Mouse (Mus musculus) cerebellum, postnatal 4 days (tissue): ENCODE measurements around the gene Clcn1.

Experiments used
- DNase-seq, 2 experiments: peaks; one replicate each; pipeline ENCODE4 v3.0.0; 2022; ENCODE audit warnings: low spot score in 2 of 2, mixed read lengths in 1 of 2

Gene Clcn1

DNA sequence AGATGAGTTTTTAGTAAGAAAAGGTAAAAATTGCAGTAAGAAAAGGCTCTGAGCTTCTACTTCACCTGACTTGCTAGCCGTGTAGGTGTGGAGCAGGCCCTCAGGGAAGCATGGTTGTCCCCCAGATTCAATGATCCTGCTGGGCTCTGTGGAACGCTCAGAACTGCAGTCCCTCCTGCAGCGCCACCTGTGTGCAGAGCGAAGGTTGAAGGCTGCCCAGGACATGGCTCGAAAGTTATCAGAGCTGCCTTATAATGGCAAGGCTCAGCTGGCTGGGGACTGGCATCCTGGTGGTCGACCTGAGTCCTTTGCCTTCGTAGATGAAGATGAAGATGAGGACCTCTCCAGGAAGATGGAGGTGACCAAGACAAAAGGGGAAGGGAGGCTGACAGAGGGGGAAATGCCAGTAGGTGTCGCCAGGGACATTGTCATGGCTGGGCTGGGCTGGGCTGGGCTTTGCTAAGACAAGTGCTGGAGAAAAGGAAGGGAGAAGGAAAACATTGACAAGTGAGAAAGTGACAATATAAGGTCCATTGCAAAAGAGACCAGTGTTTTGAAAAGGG lies 23.4 kb downstream of the Clcn1 start:
- DNase-seq: no peak

DNA sequence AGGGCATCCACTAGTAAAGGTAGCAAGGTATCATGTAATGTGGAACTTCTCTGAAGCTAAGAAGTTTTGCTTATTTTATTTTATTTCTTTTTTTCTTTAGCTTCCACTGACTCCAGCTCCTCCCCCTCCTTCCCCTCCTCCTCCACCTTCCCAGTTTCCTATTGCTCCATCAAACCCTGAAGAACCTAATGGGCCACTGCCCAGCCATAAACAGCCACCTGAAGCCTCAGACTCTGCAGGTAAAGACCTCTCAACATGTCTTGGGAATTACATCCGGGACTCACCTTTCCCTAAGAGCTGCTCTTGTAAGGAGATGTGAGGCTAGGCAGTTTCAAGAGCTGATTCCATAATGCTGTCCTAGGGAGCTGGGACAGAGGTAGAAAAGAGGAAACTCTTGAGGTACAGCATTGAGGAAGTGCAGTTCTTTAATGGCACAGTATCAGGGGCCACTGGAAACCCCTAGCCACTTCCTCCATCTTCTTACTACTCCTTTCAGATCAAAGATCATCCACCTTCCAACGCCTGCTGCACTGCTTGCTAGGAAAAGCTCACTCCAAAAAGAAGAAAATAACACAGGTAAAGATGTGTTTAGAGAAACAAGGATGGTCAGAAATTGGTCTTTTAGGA lies 24.1 kb downstream of the Clcn1 start:
- DNase-seq: no peak

DNA sequence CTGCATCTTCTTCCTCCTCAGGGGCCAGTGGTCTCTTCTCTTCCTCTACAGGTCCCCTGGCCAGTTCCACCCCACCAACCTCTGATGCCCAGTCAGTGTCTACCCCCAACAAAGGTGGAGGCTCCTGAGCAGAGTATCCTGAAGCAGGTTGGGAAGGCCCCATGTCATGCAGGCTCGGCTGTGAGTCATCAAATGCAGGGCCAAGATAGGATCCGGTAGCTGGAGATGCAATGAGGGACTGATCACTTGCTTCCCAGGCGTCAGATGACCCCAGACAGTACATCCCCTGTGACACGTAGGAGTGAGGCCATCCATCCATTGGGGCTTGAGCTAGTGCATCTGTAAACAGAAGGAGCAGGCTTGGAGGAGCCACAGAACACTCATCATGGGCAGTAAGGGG lies 31.8 kb downstream of the Clcn1 start:
- no peak for DNase-seq

DNA sequence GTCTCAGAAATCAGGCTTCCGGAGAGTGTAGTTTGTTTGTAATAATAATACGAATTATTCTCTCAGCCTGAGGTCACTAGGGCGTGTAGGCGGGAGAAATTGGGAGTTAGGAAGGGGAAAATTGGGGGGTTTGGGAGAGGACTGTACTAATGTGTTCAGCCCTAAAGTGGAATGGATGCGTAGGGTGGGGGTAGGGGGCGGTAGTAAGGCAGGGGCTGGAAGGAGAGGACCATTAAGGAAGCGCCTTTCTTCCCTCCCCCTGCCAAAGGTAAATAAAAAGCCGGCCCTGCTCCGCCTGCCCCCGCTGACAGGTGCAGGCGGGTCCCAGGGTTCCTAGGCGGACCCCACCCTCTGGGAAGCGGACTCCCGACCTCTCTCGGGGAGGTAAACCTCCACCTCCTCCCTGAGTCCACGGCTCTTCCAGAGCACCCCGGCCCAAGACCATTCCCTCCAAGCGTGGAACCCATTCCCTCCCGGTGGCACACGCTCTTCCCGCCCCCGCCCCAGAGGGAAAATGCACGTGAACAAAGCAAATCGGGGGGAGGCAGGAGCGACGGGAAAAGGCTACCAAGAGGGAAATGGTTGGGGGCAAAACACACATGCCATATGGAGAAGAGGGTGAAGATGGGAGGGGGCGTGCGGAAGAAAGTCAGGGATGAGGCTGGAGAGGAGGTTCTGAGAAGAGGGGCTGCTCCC lies 37.0 kb downstream of the Clcn1 start:
- no peak for DNase-seq

DNA sequence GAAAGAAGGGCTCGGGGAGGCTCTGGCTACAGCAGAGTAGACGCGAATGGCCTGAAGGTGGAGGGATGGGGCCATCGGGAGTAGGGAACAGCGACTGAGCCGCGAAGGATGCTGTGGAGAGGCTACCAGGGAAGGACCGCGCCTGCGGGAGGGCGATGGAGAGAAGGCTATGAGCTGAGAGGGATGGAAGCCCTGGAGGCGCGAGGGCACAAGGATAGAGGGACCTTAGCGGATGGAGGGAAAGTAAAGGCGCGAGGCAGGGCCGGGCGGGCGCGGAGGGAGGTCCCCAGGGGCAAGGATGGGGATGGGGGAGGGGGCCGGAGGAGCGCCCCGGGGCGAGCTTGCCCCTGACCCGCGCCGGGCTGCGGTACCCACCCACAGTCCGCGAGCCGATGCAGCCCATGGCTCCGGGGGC lies 37.6 kb downstream of the Clcn1 start:
- peak in 1 of 2 experiments; percentile 44 for DNase-seq

DNA sequence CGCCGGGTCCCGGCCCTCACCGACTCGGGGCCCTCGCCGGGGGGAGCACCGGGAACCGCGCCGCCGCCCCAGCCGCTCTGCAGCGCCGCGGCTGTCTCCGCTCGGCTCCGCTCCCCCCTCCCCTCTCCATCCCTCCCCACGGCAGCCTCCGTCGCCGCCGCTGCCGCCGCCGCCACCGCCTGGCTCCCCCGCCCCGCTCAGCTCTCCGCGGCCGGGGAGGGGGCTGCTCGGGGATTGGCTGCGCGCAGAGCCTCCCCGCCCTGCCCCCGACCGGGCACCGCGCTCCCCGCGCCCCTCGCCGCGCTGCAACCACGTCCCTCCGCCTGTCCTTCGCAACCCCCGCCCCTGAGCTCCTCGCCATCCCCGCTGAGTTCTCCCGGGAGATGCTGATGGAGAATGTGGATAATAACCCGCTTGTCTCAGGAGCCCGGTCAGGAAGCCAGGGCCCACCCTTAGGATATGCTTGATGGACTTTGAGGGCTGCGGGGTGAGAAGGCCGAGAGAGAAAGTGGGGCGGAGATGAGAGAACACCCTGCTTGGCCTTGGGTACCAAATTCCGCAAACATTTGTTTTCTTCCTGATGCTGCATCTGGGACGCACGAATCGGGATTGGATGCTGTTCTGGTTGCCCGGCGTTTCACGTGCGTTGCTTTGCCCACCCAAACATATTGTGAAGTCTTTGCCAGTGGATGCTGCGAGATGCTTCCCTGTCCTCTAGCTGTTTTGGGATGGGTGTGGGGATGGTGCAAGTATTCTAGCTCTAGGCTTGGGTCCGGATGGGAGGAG lies 38.2 kb downstream of the Clcn1 start, which contains the start of gene Fam131b:
TSS of gene Fam131b (minus strand) at position 162 of the 786 bp plus-strand sequence.
- peak; percentile 50 to 68 for DNase-seq

DNA sequence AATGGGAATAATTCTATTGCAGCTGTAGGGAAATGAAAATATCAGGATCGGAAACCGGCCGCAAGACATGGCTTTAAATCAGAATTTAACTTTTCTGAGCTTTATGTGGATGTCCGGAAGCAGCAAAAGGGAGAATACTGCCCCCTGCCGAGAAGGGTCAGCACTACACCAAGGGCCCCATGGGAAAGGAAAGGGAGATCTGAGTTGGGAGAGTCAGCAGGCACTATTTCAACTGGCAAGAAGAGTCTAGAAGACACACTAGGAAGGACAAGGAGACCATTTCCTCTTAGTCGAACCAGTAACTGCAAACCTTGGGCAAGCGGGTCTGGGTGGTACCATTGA lies 38.8 kb downstream of the Clcn1 start:
- peak; percentile 70 to 86 for DNase-seq

DNA sequence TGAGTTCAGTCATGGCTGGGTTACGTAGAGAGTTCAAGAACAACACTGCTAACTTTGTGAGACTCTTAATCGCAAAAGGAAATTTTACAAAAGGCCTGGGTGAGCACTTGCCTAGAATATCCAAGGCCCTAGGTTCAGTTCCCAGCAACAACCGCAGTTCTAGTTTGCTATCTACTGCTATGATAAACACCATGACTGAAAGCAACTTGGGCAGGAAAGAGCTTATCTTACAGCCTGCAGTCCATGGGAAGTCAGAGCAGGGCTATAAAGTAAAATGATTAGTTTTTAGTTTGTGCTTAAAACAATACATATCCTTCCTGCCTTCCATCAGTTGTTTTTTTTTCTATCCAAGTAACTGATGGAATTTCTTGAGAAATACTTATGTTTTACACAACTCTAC lies 40.0 kb downstream of the Clcn1 start:
- no peak for DNase-seq

DNA sequence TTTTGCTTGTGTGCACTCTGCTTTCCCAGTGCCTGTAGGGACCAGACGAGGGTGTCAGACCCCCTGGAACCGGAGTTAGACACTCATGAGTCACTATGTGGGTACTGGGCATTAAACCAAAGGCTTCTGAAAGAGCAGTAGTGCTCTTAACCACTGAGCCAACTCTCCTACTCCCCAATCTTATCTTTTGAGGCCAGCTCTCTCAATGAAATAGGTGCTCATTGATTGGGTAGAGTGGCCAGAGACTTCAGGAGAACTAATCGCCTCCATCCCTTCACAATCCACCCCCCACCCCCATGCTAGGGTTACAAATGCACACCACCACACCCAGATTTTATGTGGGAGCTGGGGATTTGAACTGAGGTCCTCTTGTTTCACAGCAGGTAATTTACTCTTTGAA lies 42.3 kb downstream of the Clcn1 start:
- no peak for DNase-seq

DNA sequence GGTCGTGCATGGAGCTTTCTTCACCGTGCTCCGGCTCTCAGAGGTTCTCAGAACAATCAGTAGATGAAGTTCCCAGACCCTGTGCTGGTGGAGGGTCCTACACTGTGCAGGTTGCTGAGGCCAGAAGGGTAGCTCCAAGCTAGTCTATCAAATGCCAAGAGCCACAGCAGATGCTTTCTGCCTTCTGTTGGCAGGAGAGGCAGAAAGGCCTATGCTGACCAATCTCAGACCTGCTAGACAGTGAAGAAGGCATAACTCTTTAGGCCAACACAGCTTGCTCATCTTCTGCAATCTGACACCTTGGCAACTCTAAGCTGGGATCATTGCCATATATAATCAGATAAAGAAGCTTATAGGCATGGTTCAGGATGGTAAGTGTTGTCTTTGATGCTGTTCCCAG lies 43.7 kb downstream of the Clcn1 start:
- no peak for DNase-seq

DNA sequence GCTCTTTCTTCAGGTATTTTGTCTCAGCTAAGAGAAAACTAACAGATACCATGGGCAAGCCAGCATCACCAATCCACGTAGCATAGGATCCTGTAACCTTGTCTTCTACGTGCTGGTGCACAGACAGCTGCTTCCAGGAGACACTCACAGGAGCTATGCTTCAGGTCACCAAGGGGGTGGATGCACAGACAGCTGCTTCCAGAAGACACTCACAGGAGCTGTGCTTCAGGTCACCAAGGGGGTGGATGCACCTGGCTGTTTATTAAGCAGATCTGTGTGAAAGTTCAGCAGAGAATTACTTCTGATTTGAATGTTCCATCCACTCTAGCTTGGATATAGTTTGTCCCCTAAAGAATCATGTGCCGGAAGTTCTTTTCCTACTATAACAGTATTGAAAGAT lies 44.5 kb downstream of the Clcn1 start:
- DNase-seq: no peak

DNA sequence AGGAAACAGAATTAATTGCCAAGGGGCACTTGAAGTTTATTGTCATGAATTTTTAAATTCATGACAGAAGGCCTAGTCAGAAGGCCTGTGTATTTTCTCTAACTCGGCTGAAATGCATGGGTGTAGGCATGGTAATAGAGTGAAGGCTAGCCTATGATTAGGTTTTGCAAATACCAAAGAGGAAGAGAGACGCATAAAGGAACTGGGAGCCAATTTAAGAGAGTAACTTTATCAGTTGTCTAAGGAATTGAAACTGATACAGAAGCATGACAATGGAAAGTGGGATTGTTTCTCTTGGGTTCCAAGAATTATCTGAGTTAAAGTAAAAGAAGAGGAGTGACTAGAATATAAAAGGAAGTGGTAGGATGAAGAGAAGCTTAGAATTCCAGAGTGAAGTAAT lies 52.7 kb downstream of the Clcn1 start:
- DNase-seq: no peak

DNA sequence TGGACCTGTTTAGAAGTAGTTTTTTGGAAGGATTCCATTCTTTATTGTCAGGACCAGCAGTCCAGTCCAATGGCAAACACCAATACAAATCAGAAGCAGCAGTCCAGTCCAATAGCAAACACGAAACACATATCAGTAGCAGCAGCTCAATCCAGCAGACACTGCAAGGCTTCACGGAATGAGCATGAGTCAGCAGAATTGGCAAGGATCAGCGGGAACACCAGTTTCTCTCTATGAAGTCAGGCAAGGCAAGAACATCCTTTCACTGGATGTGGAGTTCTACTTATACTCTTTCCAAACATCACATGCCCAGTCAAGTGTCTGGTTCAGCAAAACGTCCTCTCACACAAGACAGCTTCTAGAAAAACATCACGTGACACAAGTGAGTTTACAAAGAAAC lies 53.5 kb downstream of the Clcn1 start:
- DNase-seq: no peak

DNA sequence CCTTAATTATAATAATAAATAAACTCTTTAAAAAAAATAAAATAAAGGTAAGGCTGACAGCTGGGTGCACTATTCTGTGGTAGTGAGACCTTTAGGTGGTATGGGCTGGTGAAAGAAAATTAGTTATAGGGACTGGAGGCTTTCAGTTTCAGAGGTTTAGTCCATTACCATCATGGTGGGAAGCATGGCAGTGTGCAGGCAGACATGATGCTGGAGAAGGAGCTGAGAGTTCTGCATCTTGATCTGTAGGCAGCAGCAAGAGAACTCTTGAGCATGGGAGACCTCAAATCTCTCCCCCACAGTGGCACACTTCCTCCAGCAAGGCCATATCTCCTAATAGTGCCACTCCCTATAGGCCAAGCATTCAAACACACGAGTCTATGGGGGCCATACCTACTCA lies 55.7 kb downstream of the Clcn1 start:
- no peak for DNase-seq

DNA sequence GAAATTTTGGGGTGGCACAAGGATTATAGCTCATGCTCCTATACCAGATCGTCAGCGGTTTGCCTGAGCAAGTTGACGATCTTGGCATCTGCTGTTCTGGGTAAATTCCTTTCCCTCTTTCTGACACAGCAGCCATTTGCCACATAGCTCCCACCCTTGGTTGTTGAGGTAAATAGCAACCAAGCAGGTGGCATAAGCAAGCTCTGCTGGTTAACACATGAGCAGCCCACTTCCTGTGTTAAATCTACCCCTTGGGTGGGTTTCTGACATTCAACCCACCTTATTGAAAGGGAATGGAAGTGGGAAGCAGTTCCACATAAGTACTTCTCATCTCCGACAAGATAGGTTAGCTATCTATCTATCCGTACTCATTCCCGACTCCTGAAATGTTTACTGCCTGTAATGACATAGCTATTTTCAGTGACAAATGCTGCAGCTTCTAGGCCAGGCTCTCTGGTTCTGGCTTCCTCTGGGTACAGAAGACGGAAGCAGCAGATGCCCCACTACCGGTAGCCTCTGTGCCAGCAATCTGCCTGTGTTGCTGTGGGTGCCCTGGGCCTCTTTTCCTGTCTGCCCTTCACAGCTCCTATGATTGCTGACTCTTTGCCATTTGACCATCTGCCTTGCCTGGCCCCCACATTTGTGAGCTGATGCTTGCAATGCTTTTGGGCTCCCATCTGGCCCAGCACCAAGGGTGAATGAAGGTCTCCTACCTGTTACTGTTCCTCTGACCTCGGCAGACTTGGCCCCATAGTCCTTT lies 57.1 kb downstream of the Clcn1 start:
- no peak for DNase-seq

DNA sequence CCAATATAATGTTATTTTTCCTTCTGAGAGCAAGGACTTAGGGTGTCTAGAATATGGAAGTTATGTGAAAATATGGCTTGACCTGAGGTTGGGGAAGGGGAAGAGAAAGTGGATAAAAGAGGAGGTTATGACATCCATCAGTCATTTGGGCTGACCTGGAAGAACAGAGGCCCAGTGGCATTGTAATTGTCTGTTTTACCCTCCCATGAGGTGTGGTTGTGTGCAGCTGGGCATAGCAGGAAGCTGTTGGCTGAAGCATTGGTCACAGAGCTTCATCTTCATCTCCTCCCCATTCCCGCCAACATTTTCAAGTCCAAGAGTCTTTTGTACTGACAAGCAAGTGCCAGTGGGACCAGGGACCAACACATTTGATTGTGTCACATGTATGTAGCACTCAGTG lies 57.8 kb downstream of the Clcn1 start:
- no peak for DNase-seq

DNA sequence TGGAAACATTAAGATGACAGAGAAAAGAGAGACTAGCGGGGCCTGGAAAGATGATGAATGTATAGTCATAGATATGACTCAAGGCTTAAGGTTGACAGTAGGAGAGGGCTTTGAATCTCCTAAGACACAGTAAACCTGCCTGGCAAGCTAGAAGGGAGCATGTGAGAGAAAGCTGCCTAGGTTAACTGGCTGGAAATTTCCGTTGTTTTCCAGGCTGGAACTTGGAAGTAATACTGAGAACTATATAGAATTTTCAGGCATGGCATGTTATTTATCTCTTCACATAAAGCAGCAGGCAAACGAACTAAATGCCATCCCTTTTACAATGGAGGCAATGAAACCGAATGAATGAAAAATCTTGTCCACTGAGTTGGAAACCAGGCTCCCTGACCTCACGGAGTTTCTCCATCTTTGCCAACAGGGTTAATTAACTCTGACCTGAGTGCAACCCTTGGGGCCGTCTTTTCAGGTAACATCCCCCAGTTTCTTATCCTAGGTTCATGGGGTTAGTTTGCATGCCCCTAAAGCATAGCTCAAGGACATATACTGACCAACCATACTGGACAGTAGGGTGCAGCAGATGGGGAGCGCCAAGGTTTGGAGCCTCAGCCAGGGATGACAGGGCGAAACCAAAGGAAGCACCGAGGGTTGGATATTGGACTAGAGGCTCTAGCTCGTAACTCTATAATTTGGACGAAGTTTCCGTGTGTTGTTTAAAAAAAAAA lies 62.0 kb downstream of the Clcn1 start:
- no peak for DNase-seq

DNA sequence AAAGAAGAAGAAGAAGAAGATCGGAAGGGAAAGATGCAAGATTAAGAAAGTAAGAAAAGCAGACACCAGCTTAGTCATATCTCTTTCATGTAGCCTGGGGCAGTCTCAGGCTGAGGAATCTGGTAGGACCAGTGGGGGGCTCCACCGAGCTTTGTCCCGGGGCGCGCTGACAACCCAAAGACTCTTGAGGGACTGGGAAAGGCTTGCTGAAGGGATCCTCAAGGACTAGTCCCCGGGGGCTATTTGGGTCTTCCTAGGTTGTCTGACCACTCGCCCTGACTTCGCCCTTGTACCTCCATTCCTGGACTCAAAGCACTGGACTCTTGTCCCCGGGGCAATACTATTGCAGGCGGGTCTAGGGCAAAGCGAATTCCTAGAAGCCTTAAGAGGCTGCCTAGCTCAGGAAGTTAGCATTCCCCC lies 62.5 kb downstream of the Clcn1 start:
- DNase-seq: peak; percentile 38 to 52

DNA sequence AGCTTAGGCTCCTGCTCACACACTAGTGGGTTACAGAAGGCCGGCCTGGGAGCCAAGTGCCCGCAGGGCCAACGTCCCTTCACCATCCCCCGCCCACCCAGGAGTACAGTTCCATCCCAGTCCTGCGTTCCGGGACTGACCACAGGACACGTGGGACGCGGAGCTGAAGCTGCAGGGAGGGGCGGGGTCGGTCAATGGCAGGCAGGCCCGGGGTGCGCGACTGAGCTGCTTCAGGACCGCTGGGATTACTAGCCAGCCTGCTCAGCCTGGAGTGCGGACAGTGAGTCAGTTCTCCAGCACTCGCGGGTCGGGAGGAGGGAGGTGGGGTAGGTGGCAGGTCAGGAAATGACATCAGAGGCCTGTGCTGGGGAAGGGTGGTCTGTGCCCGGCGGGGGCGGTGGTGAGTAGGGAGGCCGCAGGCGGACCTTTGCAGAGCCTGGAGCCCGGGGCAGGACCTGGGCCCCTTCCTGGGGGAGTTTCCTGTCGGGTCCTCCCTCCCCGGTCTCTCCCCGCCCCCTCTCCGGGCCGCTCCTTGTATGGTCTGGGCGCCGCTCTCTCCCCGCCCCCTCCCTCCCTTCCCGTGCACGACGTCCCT lies 63.0 kb downstream of the Clcn1 start, which contains the start of gene Zyx:
TSS of gene Zyx (plus strand) at position 205 of the 595 bp plus-strand sequence.
- peak; percentile 66 to 84 for DNase-seq
